Mouse (Mus musculus) thymus, adult 2 months (tissue): ENCODE results near the gene Phf24.

ENCODE experiments used
- CTCF ChIP-seq: fragments of 200-500 bp; IDR thresholded peaks from 2 replicates; pipeline ENCODE4 v1.5.1; 2012; ENCODE audit warnings: mild to moderate bottlenecking, control low read depth, low read length, moderate library complexity, borderline replicate concordance; ENCODE audit not compliant: control insufficient read depth, poor library complexity, insufficient read depth; ENCODE audit errors: extremely low read depth
- POLR2A ChIP-seq: fragments of 200-500 bp; IDR thresholded peaks from 2 replicates; pipeline ENCODE4 v1.6.1; 2012; ENCODE audit warnings: mild to moderate bottlenecking, low read length, control low read depth, moderate library complexity; ENCODE audit not compliant: control insufficient read depth, poor library complexity, insufficient read depth; ENCODE audit errors: extremely low read depth

- TF ChIP-seq POLR2A = no peak
- no peak for TF ChIP-seq CTCF
Observed at GRCm38 (mm10) chr4:42888806-42889205, 27.7 kb upstream of the Phf24 start.
